Mouse (Mus musculus) kidney, postnatal 14 days (tissue): Measurements from ENCODE around the gene Tdrkh.

ENCODE experiments used
- DNase-seq: peaks from one replicate; pipeline ENCODE4 v3.0.0; 2022; ENCODE audit warnings: mixed read lengths

Tdrkh gene

GRCm38 (mm10) chr3:94413031-94413679, at the start of gene Tdrkh:
Gene Tdrkh (plus strand): TSS chr3:94413273.
- peak; percentile 96 for DNase-seq

GRCm38 (mm10) chr3:94363291-94364153, 49.6 kb upstream of the Tdrkh start:
- DNase-seq = peak; percentile 64

GRCm38 (mm10) chr3:94364154-94364526, 48.9 kb upstream of the Tdrkh start:
- DNase-seq = no peak

GRCm38 (mm10) chr3:94366761-94367160, 46.3 kb upstream of the Tdrkh start:
- peak; percentile 81 for DNase-seq

GRCm38 (mm10) chr3:94367511-94367910, 45.6 kb upstream of the Tdrkh start:
- DNase-seq = no peak

- DNase-seq = no peak
Observed at GRCm38 (mm10) chr3:94368631-94369030, 44.4 kb upstream of the Tdrkh start.

- no peak for DNase-seq
Observed at GRCm38 (mm10) chr3:94369709-94370108, 43.4 kb upstream of the Tdrkh start.

- peak; percentile 95 for DNase-seq
Observed at GRCm38 (mm10) chr3:94371637-94372036, 41.4 kb upstream of the Tdrkh start.

GRCm38 (mm10) chr3:94372038-94372437, 41.0 kb upstream of the Tdrkh start:
- no peak for DNase-seq

GRCm38 (mm10) chr3:94372641-94373040, 40.4 kb upstream of the Tdrkh start, which contains the start of gene Rorc:
Gene Rorc (plus strand): TSS chr3:94372794.
- DNase-seq = peak; percentile 86

GRCm38 (mm10) chr3:94373090-94373489, 40.0 kb upstream of the Tdrkh start:
- peak; percentile 51 for DNase-seq

GRCm38 (mm10) chr3:94373597-94374011, 39.5 kb upstream of the Tdrkh start:
- DNase-seq = peak; percentile 83

- peak; percentile 83 for DNase-seq
Observed at GRCm38 (mm10) chr3:94374636-94375035, 38.4 kb upstream of the Tdrkh start.

- no peak for DNase-seq
Observed at GRCm38 (mm10) chr3:94375146-94375545, 37.9 kb upstream of the Tdrkh start.

GRCm38 (mm10) chr3:94375861-94376260, 37.2 kb upstream of the Tdrkh start:
- no peak for DNase-seq

GRCm38 (mm10) chr3:94377028-94377923, 35.8 kb upstream of the Tdrkh start:
- DNase-seq = no peak

- no peak for DNase-seq
Observed at GRCm38 (mm10) chr3:94379831-94380510, 33.1 kb upstream of the Tdrkh start.

- no peak for DNase-seq
Observed at GRCm38 (mm10) chr3:94382308-94382707, 30.8 kb upstream of the Tdrkh start.

GRCm38 (mm10) chr3:94383476-94383875, 29.6 kb upstream of the Tdrkh start:
- no peak for DNase-seq

- DNase-seq = no peak
Observed at GRCm38 (mm10) chr3:94386671-94387070, 26.4 kb upstream of the Tdrkh start.

GRCm38 (mm10) chr3:94387391-94387790, 25.7 kb upstream of the Tdrkh start:
- DNase-seq = no peak

GRCm38 (mm10) chr3:94388047-94388446, 25.0 kb upstream of the Tdrkh start:
- no peak for DNase-seq
